17 mouse cellular contexts compared by ENCODE assay signal in the genomic region with DNA sequence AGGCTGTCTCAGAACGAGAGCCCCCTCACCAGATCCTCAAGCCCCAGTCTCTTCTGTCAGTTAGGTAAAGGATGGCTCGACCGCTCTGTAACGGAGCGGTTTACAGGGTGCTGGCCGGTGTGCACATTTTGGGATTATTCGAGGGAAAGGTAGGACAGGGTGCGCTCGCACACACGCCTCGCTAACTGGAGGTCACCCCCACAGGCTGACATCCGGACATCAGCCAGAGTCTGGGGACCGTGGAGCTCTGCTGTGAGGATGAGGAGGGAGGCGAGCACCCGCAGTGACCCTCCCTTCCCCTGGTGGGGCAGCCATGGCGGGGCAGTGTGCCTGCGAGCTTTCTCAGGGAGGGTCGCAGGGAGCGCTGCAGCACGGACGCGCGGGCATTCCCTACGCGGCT. TPM values are rescaled to one million over a fixed set of nuclear protein-coding genes. Genes with fewer than 3 reads are reported as not detected.
DNase-seq lines count a peak whose midpoint lies in the region.
"Had no signal": no experiment of that assay in that cellular context is flagged by ENCODE, and none has a peak within 500 bp of the region (broad histone marks: within the 10 kb centered on the region; RNA-seq: fewer than 3 reads in every experiment).

No protein-coding gene starts in this region.

- DNase-seq in adrenal gland, adult 2 months = peak; percentile 22
- peak; percentile 6 to 18 for DNase-seq in cerebellum, postnatal 10 days
- peak; percentile 4 to 7 for DNase-seq in gastrocnemius, postnatal 4 days (ENCODE audit: low spot score in 2 of 2)
- peak; percentile 4 for DNase-seq in kidney, adult 18-20 months
- DNase-seq in left cerebral cortex, adult 11 months (ENCODE audit: low spot score) = peak; percentile 2
- DNase-seq in lung, postnatal 4 days = peak; percentile 5 to 34
- peak; percentile 13 to 15 for DNase-seq in spleen, postnatal 10 days (ENCODE audit: low spot score in 2 of 2)
- DNase-seq in urinary bladder, adult 2 months (ENCODE audit: low spot score) = peak; percentile 17

RNA-seq across cellular contexts. Expression of gene Gm21900, which starts 27.4 kb away (rescaled TPM):
- total RNA-seq in adrenal gland, adult 2 months (2021) = not detected
- not detected in 2 replicates for polyA plus RNA-seq in adrenal gland, adult 2 months (2012; rRNA removed)
- not detected for total RNA-seq in gastrocnemius, postnatal 4 days (2021)
- not detected in 2 replicates for polyA plus RNA-seq in urinary bladder, adult 2 months (2012; rRNA removed)
- polyA plus RNA-seq: embryonic facial prominence, embryonic 13.5 days; forebrain, embryonic 15.5 days; heart, embryonic 10.5 days; hindbrain, embryonic 15.5 days; kidney, postnatal 0 days; limb, embryonic 11.5 days; lung, embryonic 14.5 days; midbrain, embryonic 15.5 days; neural tube, embryonic 15.5 days had no signal

Comparison
In these comparisons a context has a peak if more than half of its experiments do, and no peak if none do; other contexts are left out.
1. Peak in every context shown above with its lines: DNase-seq.